Mouse (Mus musculus) CD4-positive, CD25-positive, alpha-beta regulatory T cell, adult 2 months (primary cell): ENCODE data around the gene Nup210l.
"Not testable (repeated sequence)": the region's sequence is repeated elsewhere in the genome, so short reads cannot be mapped to it uniquely, and the experiment has no call there.

Experiments
- DNase-seq: peaks from one replicate; pipeline ENCODE4 v3.0.0-alpha.2; 2012; ENCODE audit warnings: low read depth, low spot score

Nup210l gene

GRCm38 (mm10) chr3:90222455-90222854 lies 118.5 kb downstream of the Nup210l start:
- no peak for DNase-seq

GRCm38 (mm10) chr3:90222941-90223340 lies 119.0 kb downstream of the Nup210l start:
- no peak for DNase-seq

- DNase-seq: peak; percentile 31
Observed at GRCm38 (mm10) chr3:90224331-90224730, 120.4 kb downstream of the Nup210l start.

GRCm38 (mm10) chr3:90231075-90231474 lies 127.1 kb downstream of the Nup210l start:
- DNase-seq: no peak

- peak; percentile 95 for DNase-seq
Observed at GRCm38 (mm10) chr3:90231507-90232333, 127.8 kb downstream of the Nup210l start, which contains the start of gene Jtb. TSS of gene Jtb (plus strand) at chr3:90231597.

- no peak for DNase-seq
Observed at GRCm38 (mm10) chr3:90241251-90241650, 137.3 kb downstream of the Nup210l start.

GRCm38 (mm10) chr3:90241669-90242358 lies 137.9 kb downstream of the Nup210l start:
- DNase-seq: no peak

GRCm38 (mm10) chr3:90242984-90243775 lies 139.2 kb downstream of the Nup210l start, which contains the start of gene Creb3l4:
TSS of gene Creb3l4 (minus strand) at chr3:90243512.
- DNase-seq: no peak

- peak; percentile 48 for DNase-seq
Observed at GRCm38 (mm10) chr3:90245406-90245805, 141.5 kb downstream of the Nup210l start.

- no peak for DNase-seq
Observed at GRCm38 (mm10) chr3:90247630-90247959, 143.7 kb downstream of the Nup210l start.

- peak; percentile 95 for DNase-seq
Observed at GRCm38 (mm10) chr3:90247960-90248745, 144.2 kb downstream of the Nup210l start, which contains the start of gene Slc39a1. TSS of gene Slc39a1 (plus strand) at chr3:90248172.

GRCm38 (mm10) chr3:90248746-90249100 lies 144.8 kb downstream of the Nup210l start:
- peak; percentile 37 for DNase-seq

GRCm38 (mm10) chr3:90250791-90251190 lies 146.9 kb downstream of the Nup210l start:
- DNase-seq: no peak

GRCm38 (mm10) chr3:90251731-90252226 lies 147.8 kb downstream of the Nup210l start:
- not testable (repeated sequence) for DNase-seq

- DNase-seq: not testable (repeated sequence)
Observed at GRCm38 (mm10) chr3:90252659-90253058, 148.7 kb downstream of the Nup210l start.

- DNase-seq: not testable (repeated sequence)
Observed at GRCm38 (mm10) chr3:90253174-90253573, 149.2 kb downstream of the Nup210l start.

- peak; percentile 94 for DNase-seq
Observed at GRCm38 (mm10) chr3:90253653-90254418, 149.9 kb downstream of the Nup210l start, which contains the start of gene Crtc2. TSS of gene Crtc2 (plus strand) at chr3:90254163.

- peak; percentile 40 for DNase-seq
Observed at GRCm38 (mm10) chr3:90254419-90255193, 150.7 kb downstream of the Nup210l start.

- no peak for DNase-seq
Observed at GRCm38 (mm10) chr3:90255194-90255565, 151.2 kb downstream of the Nup210l start.
